Mouse (Mus musculus) layer of hippocampus, postnatal 36 days (tissue): ENCODE measurements around the gene Nadk2. TPM values are rescaled to one million over a fixed set of nuclear protein-coding genes. Genes with fewer than 3 reads are reported as not detected.
A peak's percentile ranks its signal among the peaks of the same experiment; 100 is the strongest.

ENCODE experiments used
- DNase-seq, 2 experiments: peaks; one replicate each; pipeline ENCODE4 v3.0.0; 2022
- total RNA-seq, 2 experiments: library from RNA; stranded (reverse); gene quantifications; 2 replicates each; pipeline ENCODE4 v1.2.3; 2021

Nadk2 gene
- total RNA-seq, 2 experiments from 2014 or later: 68.6 to 70.3 TPM

DNA sequence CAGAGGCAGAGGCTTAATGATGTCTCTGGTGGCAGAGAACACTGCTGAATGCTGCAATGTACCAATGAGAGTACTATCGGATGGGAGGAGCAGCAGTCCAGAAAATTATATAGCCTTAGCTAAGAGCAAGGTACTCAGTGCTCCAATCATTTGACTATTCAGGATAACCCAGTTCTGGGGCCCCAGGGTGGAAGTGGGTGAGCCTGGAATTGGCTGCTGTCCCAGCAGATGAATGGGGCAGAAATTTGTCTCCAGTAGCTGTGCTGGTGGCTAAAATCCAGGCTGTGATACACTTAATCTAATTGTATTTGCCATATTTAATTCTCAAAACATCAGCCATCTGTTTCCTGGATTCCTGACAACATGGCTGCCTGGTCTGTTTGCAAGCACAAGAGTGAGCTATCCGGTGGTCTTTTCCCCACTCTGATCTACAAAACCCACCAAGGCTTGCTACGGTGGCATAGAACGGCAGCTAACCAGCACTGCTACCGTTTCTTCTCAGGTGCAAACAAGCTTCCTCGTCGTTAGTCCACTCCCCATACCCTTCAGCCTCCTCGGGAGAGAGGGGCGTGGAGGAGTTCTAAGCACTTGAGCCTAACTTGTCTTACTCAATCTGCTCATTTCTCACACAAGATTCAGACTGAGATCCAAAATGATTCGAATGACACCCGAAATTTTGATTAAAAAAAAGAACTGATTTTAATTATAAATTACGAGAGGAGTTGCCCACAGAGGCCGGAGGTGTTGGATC lies 61.8 kb downstream of the Nadk2 start:
- peak; percentile 50 to 61 for DNase-seq

DNA sequence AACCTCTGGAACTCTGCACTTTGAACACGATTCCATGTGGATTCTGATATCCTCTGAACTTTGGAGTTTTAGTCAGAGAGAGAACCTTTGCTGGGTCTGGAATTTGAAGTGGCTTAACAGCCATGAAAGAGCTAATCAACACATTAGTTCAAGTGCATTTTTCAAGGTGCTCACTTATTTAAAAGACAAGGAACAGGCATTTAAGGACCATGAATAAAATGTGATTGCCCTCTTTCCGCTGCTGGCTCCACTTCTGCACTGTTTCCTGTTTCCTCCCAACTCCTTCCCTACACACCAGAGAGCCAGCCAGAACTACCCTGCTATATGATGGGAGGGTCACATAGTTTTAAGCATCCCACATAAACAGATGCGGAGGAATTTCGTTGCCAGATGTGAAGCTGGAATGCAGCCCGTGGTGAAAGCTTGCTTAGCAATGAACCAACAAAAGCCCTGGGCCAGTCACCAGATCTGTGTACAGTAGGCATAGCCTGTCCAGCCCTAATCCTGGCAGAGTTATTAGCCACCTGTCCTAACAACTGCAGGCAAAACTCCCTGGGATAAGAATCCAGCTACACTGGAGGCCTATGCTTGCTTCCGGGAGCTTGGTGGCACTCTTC lies 63.9 kb downstream of the Nadk2 start:
- no peak for DNase-seq

DNA sequence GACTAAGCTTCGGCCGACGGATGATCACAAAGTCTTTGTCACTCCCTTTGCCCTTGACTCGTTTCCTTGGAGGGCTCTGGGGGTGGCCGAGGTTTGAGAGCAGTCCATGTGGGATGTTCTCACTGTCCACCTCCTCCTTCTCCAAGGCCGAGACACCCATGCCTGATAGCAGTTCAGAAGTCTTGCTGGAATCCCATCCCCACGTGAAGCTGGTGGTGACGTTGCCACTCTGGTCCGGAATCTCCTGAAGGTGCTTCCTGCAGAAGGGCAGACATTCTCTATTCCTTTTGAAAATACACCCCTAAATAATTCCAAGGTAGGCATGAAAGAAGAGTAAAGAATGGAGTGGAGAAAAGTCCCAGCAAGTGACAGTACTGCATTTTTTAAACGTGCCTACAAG lies 68.4 kb downstream of the Nadk2 start:
- no peak for DNase-seq

DNA sequence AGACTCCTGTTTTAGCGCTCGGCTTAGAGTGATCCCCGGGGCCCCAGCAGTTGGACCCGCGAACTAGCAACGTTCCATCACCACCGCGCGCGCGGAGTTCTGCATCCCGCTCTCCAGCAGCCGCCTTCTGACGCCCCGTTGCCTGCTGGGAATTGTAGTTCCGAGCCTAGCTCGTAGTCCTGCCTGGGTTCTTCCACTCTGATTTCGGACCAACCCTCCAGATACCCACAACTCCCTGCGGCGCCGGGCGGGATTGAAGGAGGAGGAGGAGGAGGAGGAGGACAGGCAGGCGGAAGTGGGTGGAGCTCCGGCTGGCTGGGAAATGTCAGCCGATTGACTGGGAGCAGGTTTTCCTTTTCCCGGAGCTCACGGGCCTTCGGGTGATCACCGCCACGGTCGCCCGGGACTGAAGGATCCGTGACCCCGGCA lies 69.2 kb downstream of the Nadk2 start, which contains the start of gene Lmbrd2:
Gene Lmbrd2, plus strand, starts transcription at position 299 of the 429 bp plus-strand sequence.
- DNase-seq: peak; percentile 97 to 98

DNA sequence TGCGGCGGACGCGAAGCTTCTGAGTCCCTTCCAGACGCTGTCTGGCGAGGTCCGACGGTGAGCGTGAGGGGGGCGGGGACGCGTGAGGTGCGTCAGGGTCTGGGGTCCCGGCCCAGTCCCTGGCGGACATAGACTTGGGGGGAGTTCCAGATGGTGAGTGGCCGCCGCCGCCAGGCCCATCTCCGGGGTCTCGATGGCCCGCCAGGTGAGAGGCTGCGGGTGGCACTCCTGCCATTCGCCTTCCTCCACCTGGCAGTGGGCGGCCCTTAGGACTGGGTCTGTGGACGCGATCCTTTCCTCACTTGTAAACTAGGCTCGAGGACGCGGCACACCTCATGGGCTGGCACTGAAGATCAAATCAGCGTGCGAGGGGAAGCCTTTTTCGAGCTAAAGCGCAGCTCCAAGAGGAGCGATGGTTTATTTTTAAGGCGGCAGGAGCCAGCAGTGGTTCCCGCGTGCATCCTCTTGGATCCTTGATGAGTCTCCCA lies 69.7 kb downstream of the Nadk2 start:
- no peak for DNase-seq

DNA sequence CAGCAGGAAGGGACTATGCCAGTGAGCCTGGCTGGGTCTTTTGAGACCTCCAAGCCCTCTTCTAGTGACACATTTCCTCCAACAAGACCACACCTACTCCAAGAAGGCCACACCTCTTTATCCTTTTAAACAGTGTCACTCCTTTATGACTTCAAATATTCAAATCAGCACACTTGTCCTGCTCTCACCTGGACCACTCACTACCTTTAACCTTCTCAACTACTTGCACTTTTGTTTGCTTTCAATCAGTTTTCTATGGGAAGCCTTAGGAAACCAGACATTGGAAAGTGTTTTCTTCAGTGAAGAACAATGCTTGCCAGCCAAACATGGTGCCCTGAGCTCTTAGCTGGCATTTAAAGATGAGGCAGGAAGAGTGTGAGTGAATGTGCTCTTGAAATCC lies 84.3 kb downstream of the Nadk2 start, which contains the start of gene Skp2:
Gene Skp2, minus strand, starts transcription at position 101 of the 400 bp plus-strand sequence.
- DNase-seq: no peak

Other genes with a start within 250 kb of the Nadk2 start
- gene Ranbp3l, start 103.3 kb upstream of the Nadk2 start, total RNA-seq: 1 to 10 TPM; 6.1 to 9.9 TPM
- gene Lmbrd2, start 69.3 kb downstream of the Nadk2 start, total RNA-seq: 10 to 100 TPM; 56.8 to 62.8 TPM
- gene Skp2, start 84.2 kb downstream of the Nadk2 start, total RNA-seq: 1 to 10 TPM; 5.2 to 5.3 TPM
- not detected for gene Ugt3a1, start 205.6 kb downstream of the Nadk2 start, total RNA-seq